Mouse (Mus musculus): ENCODE data around the gene Gp1ba.

The Gp1ba gene

DNA sequence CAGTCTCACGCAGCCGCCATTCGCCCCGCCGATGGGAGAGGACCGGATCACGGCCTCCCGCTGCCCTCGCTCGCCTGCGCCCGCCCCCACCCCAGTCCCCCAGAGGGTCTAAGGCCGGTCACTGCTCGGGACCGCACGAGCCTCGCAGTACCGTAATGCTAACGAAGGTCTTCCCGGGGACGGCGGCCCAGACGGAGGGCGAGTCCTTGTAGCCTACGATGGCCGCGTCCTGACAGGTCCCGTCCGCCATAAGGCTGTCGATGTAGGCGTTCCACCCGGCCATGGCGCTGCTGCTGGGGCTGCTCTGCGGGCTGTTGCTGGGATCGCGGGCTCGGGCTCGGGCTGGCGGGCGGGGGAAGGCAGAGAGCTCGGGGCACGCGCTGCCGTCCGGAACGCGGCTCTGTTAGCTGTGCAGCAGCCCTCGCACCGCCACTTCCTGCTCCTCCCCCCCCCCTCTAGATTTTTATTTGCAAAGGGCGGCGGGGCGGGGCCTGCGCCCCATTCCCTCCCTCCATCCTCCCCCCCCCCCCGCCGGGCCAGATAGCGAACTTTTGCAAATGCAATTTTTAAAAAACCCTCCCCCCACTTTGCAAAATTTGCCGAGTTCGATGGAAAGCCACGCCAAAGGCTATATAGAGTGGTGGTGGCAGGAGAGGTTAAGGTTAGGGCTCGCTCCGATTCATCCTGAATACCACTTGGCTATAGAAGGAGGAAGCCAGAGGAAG is 15.4 kb downstream of the Gp1ba start, which contains the start of gene Pfn1:
Gene Pfn1, minus strand, starts transcription at position 447 of the 725 bp plus-strand sequence.
- peak; percentile 92 for DNase-seq

DNA sequence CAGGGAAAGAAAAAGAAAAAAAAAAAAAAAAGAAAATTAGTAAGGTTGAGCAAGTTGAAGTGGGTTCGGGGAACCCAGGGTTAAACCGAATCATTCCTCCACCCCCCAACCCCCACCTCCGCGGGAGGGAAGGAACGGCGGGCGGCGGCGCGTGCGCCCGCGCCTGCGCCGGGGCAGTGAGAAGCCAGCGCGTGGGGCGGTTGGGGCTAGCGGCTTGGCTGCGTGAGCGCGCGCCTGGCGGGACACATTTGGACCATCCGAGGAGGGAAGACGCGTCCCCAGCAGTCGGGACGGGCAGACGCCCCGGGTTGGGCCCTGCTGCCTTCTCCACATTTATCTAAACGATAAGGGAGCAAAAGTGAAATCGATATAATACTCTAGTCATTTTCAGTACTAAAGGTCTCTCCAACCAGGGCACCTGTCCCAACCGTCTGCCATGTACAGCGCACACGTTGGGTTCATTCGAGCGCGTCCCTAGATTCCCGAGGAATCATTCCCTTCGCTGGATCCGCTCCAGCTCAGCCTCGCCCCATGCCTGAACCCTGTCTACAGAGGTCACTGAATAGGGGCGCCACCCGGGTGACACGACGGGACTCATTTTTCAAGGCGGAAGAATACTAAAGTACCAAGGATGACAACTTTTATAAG is 16.1 kb downstream of the Gp1ba start:
- peak; percentile 94 for DNase-seq

DNA sequence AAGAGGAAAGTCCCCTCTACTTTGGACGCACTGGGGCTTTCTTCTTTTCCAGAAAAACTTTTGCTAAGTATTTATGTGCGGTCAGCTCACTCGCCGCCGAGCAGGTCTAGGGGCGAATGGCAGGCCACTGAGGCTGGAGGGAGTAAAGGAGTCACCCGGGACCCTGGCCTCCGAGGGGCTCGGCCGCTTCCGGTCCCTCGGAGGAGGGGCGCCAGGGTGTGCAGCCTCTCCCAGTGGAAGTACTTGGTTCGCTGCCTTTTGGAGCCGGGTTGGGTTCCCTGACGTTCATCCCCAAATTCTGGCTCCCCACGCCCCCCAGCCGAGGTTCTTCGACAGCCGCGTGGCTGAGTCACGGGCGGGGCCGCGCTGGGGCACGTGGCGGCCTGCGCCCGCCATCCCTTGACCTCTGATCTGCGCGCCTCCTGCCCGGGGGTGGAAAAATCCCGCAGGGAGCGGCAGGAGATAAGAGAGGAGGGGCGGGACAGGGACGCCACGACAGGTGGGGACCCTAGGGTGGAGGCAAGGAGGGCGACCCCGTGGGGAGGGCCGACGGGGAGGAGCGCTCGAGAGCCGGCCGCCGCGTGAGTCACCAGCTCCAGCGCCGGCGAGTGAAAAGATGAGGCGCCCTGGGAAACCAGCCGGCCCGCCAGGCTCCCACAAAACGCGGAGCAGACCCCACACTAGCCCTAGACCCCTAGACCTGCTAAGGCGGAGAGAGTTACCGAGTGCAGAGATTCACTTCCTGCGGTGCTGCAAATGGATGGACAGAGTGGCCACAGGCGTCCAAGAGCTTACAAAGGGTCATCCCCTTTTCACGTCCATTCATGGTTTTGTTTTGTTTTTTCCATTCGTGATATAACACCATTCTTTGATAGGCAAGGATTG is 16.9 kb downstream of the Gp1ba start:
- peak; percentile 81 for DNase-seq

DNA sequence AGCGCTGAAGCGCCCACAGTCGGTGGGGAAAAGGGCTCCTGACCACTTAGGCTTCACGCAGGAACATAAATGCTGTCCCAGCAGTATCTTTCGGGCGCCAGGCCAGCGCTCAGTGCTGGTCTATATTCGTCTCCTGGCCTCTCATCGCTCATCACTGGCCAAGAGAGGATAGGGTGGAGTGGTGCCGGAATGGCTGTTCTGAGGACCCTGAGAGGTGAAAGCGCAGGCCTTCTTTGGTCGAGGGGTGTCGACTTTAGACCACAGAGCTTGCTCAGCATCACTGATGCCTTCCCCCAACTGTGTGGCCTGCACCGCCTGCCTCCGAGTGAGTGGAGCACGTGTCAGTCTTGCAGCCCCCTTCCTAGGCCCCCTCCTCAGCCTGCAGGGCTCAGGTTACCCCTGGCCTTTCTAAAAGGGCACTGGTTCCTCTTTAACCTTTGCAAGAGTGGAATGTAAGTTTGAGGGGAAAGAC is 17.6 kb downstream of the Gp1ba start:
- peak; percentile 83 for DNase-seq

DNA sequence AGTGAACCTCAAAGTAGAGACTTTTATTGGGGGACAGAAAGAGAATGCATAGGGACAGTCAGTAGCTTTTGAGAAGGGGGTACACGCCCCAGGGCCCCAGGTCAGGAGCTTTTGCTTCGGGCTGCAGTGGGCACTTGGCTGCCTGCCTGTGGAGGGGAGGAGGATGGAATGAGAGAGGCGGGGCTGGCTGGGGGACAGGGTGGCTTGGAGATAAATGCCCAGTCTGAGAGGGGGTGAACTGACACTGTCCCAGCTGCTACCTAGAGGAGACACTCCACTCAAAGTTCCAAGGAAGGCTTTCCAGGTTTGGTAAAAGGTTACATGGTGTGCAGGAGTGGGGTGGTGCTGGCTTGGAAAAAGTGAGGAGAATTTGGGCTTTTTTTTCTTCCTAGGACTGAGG is 18.0 kb downstream of the Gp1ba start, which contains the start of gene Eno3:
Gene Eno3, plus strand, starts transcription at position 239 of the 400 bp plus-strand sequence.
- peak; percentile 47 for DNase-seq

DNA sequence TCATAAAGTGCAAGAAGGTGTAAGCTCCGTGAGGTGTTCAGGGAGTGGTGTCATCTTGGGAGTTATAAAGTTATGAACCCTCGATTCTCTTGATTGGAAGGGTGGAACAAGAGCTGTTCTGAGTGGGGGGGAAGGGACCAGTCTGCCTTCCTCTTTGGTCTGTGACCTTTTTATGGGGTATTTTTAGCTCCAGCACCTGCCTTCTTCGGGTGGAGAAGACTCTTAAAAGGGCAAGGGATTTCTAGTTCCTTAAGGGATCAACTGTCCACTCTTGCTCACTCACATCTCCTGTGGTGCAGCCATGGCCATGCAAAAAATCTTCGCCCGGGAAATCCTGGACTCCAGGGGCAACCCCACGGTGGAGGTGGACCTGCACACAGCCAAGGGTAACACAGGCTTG is 18.7 kb downstream of the Gp1ba start:
- DNase-seq: no peak

DNA sequence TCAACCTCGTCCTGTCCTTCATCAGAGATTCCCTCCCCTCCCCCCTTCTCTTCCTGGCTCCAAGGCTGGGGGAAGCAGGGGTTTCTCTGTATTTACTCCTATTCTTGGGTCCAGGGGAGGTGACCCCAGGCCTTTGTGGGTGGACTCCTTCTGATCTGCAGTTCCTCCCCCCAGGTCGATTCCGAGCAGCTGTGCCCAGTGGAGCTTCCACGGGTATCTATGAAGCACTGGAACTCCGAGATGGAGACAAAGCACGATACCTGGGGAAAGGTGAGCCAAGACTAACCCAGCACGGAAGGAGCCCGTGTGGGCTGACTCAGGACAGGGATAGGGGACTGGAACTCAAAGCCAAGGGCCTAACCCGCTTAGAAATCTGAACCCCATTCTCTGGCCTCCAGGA is 19.1 kb downstream of the Gp1ba start:
- peak; percentile 10 for DNase-seq

DNA sequence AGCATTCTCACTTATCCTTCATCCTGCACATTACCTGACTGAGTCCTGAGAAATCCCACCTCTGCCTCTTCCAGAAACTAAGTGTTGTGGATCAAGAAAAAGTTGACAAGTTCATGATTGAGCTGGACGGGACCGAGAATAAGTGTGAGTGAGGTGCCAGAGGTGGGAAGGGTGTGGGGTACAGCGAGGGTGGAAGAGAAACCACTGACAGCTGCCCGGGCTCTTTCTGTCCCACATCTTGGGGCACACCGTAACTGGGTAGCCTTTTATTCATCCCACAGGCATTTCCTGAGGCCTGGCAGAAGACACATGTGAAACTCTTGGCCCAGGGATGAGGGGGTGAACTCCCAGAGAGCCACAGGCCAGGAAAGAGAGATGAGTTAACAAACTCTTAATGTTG is 19.6 kb downstream of the Gp1ba start:
- no peak for DNase-seq

DNA sequence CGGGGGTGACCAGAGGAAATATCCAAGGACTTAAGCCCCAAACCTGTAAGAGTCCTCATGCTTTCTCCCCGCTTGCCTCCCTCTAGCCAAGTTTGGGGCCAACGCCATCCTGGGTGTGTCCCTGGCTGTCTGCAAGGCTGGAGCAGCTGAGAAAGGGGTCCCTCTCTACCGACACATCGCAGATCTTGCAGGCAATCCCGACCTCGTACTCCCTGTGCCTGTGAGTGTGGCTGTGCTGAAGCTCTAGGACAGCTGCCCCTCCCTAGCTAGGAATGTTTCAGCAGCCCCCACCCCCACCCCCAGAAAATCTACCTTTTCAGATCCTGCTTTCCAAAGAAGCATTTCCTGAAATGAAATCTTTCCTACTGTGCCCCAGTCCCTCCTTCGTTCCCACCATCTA is 20.0 kb downstream of the Gp1ba start:
- no peak for DNase-seq

DNA sequence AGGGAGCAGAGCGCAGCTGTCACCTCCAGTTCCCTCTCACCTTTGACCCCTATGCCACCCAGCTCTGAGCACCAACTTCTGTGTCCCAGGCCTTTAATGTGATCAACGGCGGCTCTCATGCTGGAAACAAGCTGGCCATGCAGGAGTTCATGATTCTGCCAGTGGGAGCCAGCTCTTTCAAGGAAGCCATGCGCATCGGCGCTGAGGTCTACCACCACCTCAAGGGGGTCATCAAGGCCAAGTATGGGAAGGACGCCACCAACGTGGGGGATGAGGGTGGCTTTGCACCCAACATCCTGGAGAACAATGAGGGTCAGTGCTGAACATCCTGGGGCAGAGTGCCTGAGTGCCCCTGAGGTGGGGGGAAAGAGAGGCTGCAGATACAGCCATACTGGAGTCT is 21.6 kb downstream of the Gp1ba start:
- no peak for DNase-seq

DNA sequence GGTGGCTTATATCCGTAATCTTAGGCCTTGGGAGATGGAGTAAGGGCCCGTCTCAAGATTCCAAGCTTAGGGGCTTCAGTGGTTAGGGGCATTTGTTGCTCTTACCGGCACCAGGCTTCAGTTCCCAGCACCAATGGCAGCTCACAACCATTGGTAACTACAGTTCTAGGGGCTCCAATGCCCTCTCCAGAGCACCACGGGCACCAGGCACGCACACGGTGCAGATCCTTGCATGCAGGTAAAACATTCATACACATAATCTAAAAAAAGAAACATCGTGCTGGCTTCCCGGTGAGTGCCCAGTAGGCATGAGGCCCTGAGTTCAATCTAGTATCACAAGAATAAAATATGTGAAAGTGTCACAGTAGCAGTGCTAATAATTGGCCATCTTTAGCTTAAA is 24.2 kb downstream of the Gp1ba start:
- no peak for DNase-seq

DNA sequence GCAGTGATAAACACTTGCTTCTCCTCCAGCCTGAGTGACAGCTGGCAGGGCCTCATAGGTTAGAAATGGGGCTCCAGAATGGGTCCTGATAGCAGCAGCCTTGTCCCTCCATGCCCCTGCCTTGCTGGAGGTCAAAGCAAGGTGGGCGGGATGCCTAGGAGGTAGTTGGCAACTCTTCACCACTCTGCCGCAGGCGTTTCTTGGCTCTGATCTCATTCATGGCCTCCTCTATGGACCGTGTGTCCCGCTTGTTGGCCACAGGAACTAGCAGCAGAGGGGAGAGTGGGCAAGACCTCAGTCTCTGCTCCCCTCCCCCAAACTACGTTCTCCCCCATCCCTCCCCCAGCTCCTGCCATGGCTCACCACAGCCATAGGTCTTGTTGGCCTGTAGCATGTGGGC is 25.0 kb downstream of the Gp1ba start:
- DNase-seq: no peak

DNA sequence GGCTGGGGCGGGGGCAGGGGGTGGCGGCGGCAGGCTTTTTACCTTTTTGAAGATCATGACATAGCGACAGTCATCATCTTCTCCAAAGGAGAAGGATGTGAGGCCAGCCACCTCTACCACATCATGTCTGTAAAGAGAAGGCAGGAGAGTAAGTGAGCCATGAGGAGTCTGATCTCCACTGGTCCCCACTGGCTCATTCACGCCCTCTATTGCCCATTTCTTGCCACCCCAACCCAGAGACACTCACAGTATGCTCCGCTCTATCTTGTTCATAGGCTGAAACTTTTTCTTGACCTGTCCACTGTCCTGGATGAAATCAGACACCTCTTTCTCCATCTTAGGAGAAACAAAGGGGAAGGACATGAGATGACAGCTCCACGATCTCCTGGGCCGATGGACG is 25.8 kb downstream of the Gp1ba start:
- no peak for DNase-seq

DNA sequence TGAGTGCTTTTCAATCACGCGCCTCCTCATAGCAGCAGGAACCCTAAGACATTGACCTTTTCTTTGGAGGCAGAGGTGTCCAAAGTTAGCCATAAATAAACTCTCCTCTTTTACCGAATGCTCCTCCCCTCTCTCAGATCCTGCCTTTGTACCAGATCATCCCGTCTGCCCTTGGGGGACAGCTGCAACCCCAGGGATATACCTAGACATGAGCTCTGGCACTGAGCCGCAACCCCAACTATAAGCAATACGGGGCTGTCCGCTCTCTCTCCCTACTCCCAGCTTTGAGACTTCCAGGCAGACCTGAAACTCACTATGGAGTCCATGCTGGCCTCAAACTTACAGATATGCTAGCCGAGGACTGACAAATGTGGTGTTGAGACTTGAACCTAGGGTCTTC is 27.8 kb downstream of the Gp1ba start:
- DNase-seq: no peak

DNA sequence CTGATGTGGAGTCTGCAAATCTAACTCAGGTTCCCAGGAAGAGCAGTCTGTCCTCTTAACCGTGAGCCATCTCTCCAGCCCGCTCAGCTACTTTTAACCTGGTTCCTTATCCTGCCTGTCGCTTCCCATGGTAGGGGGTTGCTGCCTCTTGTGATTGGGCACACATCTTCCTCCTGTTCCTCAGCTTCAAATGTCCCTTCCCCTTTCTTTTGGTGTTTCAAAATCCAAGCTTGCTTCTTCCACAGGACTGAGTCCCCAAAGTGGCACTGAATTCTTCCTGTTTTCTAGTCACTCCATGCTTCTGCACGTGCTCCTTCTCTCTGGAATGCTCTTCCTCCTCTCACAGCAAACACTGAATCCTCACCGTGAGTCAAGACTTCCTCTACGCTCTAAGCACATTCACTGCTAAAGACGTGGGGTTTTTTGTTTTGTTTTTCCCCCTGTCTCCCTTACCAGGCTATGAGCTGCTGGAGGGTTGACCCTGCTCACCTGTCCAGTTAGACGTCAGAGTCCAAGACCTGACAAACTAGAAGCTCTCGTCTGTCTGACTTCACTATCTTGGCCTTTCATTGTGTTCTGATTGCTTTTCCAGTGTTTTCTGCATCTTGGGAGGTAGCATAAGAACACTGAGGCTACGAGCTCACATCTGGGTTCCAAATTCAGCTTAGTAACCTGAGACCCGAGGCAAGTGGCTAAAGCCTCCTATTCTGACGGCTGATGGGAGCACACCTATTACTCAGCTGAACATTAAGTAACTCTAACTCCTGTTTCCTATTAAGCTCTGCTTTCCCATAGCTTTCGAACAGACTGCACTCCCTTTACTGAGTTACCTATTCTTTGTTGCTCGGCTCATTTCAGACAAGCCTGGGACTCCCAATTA is 28.6 kb downstream of the Gp1ba start:
- peak; percentile 22 for DNase-seq

DNA sequence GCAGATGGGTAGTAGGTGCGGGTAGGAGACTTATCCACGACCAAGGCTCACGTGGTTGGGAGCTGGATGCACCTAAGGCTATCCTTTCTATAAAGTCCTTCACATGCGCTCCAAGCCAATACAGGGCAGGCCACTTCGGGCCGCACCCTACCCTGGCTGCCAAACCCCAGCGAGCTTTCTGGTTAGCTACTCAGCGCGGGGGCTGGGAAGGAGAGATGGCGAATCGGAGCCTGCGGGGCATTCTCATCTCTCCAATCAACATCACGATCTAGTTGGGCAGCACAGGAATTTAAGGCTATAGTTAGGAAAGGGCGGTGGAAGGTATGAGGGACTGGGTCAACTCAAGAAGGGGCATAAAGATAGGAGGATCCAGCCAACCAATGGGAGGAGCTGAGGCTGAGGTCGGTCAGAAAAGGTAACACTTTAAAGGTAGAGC is 29.4 kb downstream of the Gp1ba start:
- no peak for DNase-seq

DNA sequence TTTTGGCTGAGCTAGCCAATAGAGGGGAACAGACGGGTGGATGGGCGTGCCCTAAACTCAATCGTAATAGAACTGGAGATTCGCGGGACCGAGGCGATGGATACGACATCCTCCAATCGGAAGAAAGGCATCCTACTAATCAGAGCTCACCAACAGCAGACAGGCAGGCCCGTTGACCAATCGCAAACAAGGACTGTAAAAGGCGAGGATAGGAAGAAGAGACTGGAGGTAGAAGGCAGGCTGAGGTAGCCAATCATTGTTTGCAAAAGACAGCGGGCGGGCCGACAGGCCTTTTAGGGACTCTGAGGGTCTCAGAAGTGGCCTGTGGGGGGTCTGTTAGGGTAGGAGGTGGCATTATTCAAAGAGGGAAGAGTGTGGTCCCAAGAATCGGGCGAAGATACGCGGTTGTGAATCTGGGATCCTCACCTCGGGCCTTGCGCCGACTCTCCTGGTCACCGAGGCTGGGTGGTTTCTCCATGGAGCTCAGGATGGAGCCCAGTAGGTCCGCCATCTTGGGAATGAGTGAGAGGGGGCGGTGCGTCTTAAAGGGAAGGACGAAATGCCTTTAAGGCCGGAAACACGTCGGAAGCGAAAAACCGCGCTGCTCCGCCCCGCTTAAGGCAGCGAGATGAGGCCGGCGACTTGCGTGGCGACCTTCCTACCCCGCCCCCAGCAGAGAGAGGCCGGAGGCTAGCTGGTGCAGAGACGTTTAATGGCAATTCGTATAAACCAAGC is 30.0 kb downstream of the Gp1ba start, which contains the start of gene Spag7:
Gene Spag7, minus strand, starts transcription at position 646 of the 735 bp plus-strand sequence.
- DNase-seq: peak; percentile 97

DNA sequence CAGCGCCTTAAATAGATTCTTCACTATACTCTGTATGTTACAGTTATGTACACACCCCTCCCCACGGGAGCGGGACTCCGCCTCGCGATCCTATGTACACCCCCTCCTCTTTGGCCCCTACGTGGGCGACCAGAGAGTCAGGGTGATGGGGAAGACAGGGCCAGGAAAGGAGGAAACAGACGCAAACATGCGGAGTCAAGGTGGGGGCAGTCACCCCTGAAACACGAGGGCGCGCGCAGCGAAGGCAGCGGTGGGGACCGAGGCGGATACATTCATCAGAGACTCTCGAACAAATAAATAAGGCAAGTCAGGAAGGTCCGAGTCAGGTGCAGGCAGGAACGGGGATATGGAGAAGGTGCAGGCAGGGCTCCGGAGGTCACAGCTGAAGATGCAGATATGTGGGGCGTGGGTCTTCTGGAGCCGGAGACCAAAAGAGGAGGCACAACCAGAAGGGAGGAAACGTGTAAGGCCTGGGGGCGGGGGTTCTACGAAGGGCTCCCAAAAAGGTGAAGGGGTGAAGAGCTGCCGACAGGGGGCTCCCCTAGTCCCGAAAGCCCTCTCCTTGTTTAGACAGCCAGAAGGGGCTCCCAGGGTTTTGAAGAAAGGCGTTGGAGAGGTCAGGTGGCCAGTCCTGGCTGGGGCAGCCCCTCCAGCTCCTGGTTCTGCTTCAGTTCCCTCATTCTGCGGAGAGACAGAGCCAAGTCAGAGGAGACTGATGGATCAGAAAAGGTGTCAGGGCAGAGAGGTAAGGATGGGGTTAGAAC is 30.8 kb downstream of the Gp1ba start:
- DNase-seq: peak; percentile 89

DNA sequence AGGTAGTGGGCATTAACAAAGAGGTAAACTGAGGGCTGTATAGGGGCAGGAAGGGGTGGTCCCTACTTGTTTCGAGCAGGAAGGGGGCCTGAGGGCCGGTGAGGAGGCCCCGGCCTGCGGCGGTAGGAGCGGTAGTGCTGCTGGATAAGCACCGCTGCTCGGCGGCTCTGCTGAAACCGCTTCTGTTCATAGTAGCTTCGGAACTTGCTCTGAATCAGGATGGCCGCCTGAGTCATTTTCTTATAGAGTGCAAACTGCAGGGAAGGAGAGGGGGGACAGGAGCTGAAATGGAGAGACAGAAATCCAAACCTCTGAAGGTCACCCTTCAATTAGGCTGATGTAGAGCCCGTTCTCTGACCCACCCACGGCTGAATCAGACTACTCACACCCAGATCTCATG is 31.6 kb downstream of the Gp1ba start:
- peak; percentile 25 for DNase-seq

DNA sequence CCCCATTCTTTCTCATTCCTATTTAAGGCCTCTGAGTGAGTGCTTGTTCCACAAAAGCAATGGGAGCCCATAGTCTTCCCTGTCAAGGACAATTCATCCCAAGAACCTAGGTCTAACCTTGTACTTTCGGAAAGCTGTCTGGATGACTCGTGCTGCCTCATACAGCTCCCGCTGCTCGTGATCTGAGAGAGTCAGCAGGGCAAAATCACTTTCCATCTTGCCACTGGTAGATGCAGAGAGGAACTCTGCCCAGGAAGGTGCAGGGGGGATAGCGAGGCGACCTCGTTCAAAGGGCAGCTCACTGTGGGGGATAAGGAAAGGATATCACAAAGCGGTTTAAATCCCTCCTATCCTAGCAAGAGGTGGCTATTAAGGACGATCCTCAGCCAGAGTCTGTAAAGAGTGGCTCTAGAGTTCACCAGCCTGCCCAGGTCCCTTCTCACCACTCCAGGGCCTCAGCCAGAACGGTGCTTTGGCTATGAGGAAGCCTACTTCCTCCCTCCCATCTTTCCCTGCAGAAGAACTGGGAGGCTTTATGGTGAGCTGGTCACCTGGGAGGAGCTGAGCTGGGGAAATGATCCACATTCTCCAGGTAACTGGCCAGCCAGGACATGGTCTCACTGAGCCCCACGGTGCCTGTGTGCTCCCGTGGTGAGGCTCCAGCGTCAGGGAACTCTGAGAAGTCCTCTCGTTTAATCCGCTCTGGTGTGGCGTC is 32.6 kb downstream of the Gp1ba start:
- DNase-seq: no peak
